Mouse (Mus musculus) forebrain, embryonic 12.5 days (tissue): ENCODE measurements around the gene Ddx21. TPM values are rescaled to one million over a fixed set of nuclear protein-coding genes. Genes with fewer than 3 reads are reported as not detected.

Experiments used
- ATAC-seq: fragments of 200-750 bp; cut with Nextera tagmentation; 2 replicates; pipeline ENCODE4 v1.8.0; 2017; ENCODE audit warnings: moderate TSS enrichment; ENCODE audit not compliant: low FRiP score
- H3K27ac ChIP-seq: fragments of 300-500 bp; sonication (generic); 2 replicates; pipeline ENCODE4 v1.5.1; 2016; ENCODE audit warnings: mild to moderate bottlenecking
- H3K27me3 ChIP-seq: fragments of 300-500 bp; sonication (generic); 2 replicates; pipeline ENCODE4 v1.6.1; 2016; ENCODE audit warnings: mild to moderate bottlenecking
- H3K36me3 ChIP-seq: fragments of 300-500 bp; sonication (generic); replicated peaks from 2 replicates; pipeline ENCODE4 v1.6.1; 2016; ENCODE audit warnings: mild to moderate bottlenecking
- H3K4me1 ChIP-seq: fragments of 300-500 bp; sonication (generic); 2 replicates; pipeline ENCODE4 v1.6.1; 2016
- H3K4me2 ChIP-seq: fragments of 300-500 bp; sonication (generic); 2 replicates; pipeline ENCODE4 v1.6.1; 2016; ENCODE audit warnings: mild to moderate bottlenecking, moderate library complexity
- H3K4me3 ChIP-seq: fragments of 300-500 bp; sonication (generic); replicated peaks from 2 replicates; pipeline ENCODE4 v1.5.1; 2016; ENCODE audit warnings: mild to moderate bottlenecking
- H3K9ac ChIP-seq: fragments of 300-500 bp; sonication (generic); 2 replicates; pipeline ENCODE4 v1.6.1; 2016; ENCODE audit warnings: mild to moderate bottlenecking
- H3K9me3 ChIP-seq: fragments of 300-500 bp; sonication (generic); 2 replicates; pipeline ENCODE4 v1.6.1; 2016
- WGBS: fragments of 180-500 bp; shearing (Covaris S2); methylation state at CpG from one replicate; pipeline ENCODE4 v1.1.7; 2016; 5-methylcytosine and 5-hydroxymethylcytosine counted together
- polyA plus RNA-seq: library from polyadenylated mRNA; unstranded; fragments of >200 nt; fragmentation: Nextera tagmentation; extraction: Ambion mirVana; gene quantifications from 2 replicates; pipeline ENCODE4 v1.2.1, GENCODE M21; 2016

Gene Ddx21
- polyA plus RNA-seq, 1 experiment from 2014 or later: 33.3 TPM

DNA sequence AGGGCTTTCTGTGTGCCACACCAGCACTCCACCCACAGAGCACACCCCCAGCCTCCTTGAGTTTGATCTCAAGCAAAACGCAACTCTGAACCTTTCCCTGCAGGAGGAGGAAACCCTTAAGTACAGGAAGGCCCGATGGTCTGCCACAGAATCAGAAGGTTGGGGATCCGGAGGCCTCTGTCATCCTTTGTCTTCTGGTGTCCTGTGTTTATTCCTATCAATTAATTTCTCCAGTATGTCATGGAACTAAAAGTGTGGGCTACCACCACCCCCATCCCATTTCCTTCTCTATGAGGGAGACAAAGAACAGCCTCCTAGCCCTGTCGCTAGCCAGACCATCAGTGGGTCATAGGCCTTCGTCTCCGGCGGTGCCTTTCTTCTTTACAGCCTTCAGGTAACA lies 67.6 kb downstream of the Ddx21 start:
- Histone ChIP-seq H3K4me1 (no peaks in the 10 kb centered on the region), H3K9ac (no peak overlapping the region), H3K4me2 (no peak overlapping the region), H3K9me3 (no peaks in the 10 kb centered on the region), H3K4me3 (no peak overlapping the region), H3K27ac (no peak overlapping the region), H3K36me3 (no peaks in the 10 kb centered on the region), H3K27me3 (no peaks in the 10 kb centered on the region)
- WGBS: 84% methylated on average over 7 of the region's 7 CpGs
- no peak for ATAC-seq

DNA sequence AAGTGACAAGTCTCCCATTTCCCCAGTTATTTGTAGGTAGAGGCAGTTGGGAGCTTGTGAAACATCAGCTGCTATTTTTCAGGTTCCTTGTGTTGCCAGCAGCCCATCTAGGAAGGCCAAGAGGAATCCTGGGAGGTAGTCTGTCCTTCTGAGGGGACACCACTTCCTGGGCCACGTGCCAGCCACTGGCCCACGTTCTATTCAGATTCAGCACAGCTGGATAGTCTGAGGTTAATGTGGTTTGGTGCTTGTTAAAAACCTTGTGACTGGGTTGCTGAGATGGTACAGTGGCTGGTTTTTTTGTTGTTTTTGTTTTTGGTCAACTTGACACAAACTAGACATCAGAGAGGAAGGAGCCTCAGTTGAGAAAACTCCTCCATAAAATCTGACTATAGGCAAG lies 69.2 kb downstream of the Ddx21 start:
- Histone ChIP-seq H3K27ac (no peak overlapping the region), H3K36me3 (no peaks in the 10 kb centered on the region), H3K4me3 (no peak overlapping the region), H3K4me2 (no peak overlapping the region), H3K27me3 (no peaks in the 10 kb centered on the region), H3K9ac (no peak overlapping the region), H3K9me3 (no peaks in the 10 kb centered on the region), H3K4me1 (no peaks in the 10 kb centered on the region)
- WGBS: 55% methylated on average over 2 of the region's 2 CpGs
- ATAC-seq: no peak

Other genes with a start within 250 kb of the Ddx21 start
- 38.5 and 43.3 TPM in 2 replicates for gene Hk1, start 222.4 kb downstream of the Ddx21 start, polyA plus RNA-seq
- gene Hkdc1, start 179.8 kb downstream of the Ddx21 start, polyA plus RNA-seq: 0.11 and 0.28 TPM in 2 replicates
- 0.65 and 0.88 TPM in 2 replicates for gene 4930507D05Rik, start 152.8 kb downstream of the Ddx21 start, polyA plus RNA-seq
- gene Supv3l1, start 152.5 kb downstream of the Ddx21 start, polyA plus RNA-seq: 26.4 and 28.9 TPM in 2 replicates
- 89.7 and 95.6 TPM in 2 replicates for gene Vps26a, start 115.5 kb downstream of the Ddx21 start, polyA plus RNA-seq
- 3.2 and 3.8 TPM in 2 replicates for gene Srgn, start 74.8 kb downstream of the Ddx21 start, polyA plus RNA-seq
- gene Kif1bp, start 23.8 kb downstream of the Ddx21 start, polyA plus RNA-seq: 61.1 and 61.4 TPM in 2 replicates
- 130 and 136 TPM in 2 replicates for gene Ddx50, start 48.9 kb upstream of the Ddx21 start, polyA plus RNA-seq
- gene Stox1, start 123.8 kb upstream of the Ddx21 start, polyA plus RNA-seq: 3.9 and 5.0 TPM in 2 replicates
- gene Ccar1, start 190.0 kb upstream of the Ddx21 start, polyA plus RNA-seq: 165 and 171 TPM in 2 replicates